Mouse (Mus musculus): ENCODE measurements around the gene Pmis2. TPM values are rescaled to one million over a fixed set of nuclear protein-coding genes. Genes with fewer than 3 reads are reported as not detected.

Gene Pmis2
- polyA plus RNA-seq, 1 experiment from 2014 or later: not detected

DNA sequence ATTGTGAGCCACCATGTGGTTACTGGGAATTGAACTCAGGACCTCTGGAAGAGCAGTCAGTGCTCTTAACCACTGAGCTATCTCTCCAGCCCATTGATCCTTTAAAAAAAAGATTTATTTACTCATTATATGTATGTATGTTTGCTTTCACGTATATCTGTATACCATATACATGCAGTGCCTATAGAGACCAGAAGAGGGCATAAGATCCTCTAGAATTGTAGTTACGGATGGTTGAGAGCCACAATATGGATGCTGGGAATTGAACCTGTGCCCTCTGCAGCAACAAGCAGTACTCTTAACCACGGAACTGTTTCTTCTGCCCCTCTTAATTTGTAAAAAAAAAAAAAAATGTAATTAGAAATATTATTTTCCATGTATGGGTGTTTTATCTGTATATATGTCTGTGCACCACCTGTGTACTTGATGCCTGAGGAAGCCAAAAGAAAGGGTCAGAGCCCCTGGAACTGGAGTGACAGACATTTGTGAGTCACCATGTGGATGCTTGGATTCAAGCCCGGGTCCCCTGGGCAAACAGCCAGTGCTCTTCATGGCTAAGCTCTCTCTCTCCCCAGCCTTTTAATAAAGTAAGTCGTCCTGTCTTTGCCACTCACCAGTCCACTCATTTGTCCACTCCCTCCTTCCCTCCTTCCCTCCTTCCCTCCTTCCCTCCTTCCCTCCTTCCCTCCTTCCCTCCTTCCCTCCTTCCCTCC, 7.0 kb upstream of the Pmis2 start:
- Histone ChIP-seq H3K9me3 (no peaks in the 10 kb centered on the region), H3K36me3 (no peaks in the 10 kb centered on the region), H3K4me1 (no peaks in the 10 kb centered on the region), H3K4me2 (replicated peaks) (no peak overlapping the region), H3K9ac (no peak overlapping the region), H3K27ac (no peak overlapping the region), H3K4me3 (no peak overlapping the region), H3K27me3 (replicated peaks) (no peaks in the 10 kb centered on the region)
- 73% methylated on average over 5 of the region's 5 CpGs for WGBS
- no peak for ATAC-seq (ENCODE audit: low FRiP score, low read depth)

DNA sequence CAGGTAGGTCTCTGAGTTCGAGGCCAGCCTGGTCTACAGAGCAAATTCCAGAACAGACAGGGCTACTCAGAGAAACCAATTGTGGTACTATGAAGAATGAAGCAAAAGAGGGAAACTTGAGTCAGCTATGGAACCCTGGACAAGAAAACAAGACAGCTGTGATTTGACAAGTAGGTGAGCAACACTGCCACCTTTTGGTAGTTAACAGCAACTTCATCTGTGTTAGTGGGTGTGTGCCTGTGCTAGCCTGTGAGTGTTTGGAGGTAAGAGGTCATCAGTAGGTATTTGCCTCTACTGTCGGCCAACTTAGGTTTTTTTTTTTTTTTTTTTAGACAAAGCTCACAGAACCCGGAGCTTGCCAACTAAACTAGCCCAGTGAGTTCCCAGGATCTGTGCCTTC, 2.2 kb downstream of the Pmis2 start:
- no peak for ATAC-seq (ENCODE audit: low FRiP score, low read depth)
- WGBS: 39% methylated on average over 3 of the region's 3 CpGs
- no peak overlapping the region for H3K27ac ChIP-seq

DNA sequence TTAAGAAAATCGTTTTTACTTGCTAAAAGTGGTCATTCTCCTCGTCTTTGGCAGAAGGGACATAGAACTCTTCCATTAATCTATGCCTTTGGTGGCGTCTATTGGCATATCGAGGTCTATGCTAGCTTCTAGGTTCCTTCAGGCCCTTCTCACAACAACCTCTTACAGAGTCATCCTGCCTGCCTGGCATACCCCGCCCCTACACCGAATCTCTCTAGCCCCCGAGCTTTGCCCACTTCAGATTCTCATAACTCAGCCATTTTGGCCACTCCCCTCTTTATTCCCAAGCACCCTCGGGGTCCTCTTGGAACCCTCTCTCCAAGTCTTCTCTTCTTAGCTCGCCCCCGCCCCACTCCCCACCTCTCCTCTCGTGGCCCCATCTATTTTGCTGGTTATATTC, 6.1 kb downstream of the Pmis2 start:
- Histone ChIP-seq H3K4me1 (peaks cover 10% of the 10 kb centered on the region; the same call in 1 of the 2 replicates), H3K27ac (no peak overlapping the region)
- peak; percentile 62 for ATAC-seq (ENCODE audit: low FRiP score, low read depth)

More for the DNA sequence above, 2.2 kb downstream of the Pmis2 start:
- Histone ChIP-seq H3K27me3 (replicated peaks) (0 out of 2 replicates have a peak, but pooled peaks cover 2% of the 10 kb centered on the region), H3K9me3 (no peaks in the 10 kb centered on the region), H3K4me2 (replicated peaks) (no peak overlapping the region), H3K4me1 (peaks cover 9% of the 10 kb centered on the region; the same call in 1 of the 2 replicates), H3K9ac (no peak overlapping the region), H3K36me3 (no peaks in the 10 kb centered on the region), H3K4me3 (no peak overlapping the region)

DNA sequence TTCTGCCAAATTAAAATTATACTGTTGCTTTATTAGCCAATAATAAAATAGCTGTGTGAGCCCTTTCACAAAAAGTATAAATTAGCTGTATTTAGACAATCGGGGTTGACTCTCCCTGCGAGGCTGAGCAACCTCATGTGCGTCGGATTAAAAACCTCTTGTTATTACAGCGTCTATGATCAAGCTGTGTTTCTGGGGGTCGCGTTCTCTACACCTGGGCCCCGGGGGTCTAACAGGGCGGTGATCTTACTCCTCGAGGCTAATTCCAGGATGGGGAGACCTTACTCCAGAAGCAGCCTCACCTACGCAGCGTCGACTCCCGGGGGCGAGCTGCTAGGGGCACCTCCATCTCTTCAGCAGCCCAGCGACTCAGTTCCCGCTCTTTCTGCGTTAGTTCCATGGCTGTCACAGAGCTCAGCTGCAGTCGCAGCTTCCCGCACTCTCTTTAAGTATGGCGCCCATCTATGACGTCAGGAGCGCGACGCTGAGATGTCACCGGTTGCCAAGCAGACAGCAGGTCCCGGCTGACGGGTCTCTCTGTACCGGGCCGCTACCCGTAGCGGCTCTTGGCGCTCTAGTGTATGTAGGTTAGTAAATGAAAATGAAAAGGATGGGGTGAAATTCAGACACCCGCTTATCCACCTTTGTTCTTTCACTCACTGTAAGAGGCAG, 6.7 kb downstream of the Pmis2 start, which contains the start of gene Haus5:
Gene Haus5 (minus strand): TSS at position 466 of the 672 bp plus-strand sequence.
- 0 out of 2 replicates have a peak, but pooled peaks cover 2% of the 10 kb centered on the region for H3K27me3 ChIP-seq (replicated peaks)
- peak within 1 kb of the TSS; percentile 90 for H3K4me2 ChIP-seq (replicated peaks)
- H3K36me3 ChIP-seq: peaks cover 23% of the 10 kb centered on the region
- H3K9ac ChIP-seq: peak within 1 kb of the TSS; percentile 62
- WGBS: 1% methylated on average over 34 of the region's 34 CpGs
- peaks cover 10% of the 10 kb centered on the region; the same call in 1 of the 2 replicates for H3K4me1 ChIP-seq
- ATAC-seq (ENCODE audit: low FRiP score, low read depth): peak; percentile 95
- H3K9me3 ChIP-seq: no peaks in the 10 kb centered on the region
- H3K27ac ChIP-seq: no peak within 1 kb of the TSS
- H3K4me3 ChIP-seq: peak within 1 kb of the TSS; percentile 59

More for the DNA sequence above, 6.1 kb downstream of the Pmis2 start:
- 0 out of 2 replicates have a peak, but pooled peaks cover 2% of the 10 kb centered on the region for H3K27me3 ChIP-seq (replicated peaks)
- H3K9ac ChIP-seq: peak overlapping the region; percentile 62
- peaks cover 18% of the 10 kb centered on the region for H3K36me3 ChIP-seq
- peak overlapping the region; percentile 90 for H3K4me2 ChIP-seq (replicated peaks)
- no peaks in the 10 kb centered on the region for H3K9me3 ChIP-seq
- peak overlapping the region; percentile 59 for H3K4me3 ChIP-seq
- 8% methylated on average over 11 of the region's 11 CpGs for WGBS

DNA sequence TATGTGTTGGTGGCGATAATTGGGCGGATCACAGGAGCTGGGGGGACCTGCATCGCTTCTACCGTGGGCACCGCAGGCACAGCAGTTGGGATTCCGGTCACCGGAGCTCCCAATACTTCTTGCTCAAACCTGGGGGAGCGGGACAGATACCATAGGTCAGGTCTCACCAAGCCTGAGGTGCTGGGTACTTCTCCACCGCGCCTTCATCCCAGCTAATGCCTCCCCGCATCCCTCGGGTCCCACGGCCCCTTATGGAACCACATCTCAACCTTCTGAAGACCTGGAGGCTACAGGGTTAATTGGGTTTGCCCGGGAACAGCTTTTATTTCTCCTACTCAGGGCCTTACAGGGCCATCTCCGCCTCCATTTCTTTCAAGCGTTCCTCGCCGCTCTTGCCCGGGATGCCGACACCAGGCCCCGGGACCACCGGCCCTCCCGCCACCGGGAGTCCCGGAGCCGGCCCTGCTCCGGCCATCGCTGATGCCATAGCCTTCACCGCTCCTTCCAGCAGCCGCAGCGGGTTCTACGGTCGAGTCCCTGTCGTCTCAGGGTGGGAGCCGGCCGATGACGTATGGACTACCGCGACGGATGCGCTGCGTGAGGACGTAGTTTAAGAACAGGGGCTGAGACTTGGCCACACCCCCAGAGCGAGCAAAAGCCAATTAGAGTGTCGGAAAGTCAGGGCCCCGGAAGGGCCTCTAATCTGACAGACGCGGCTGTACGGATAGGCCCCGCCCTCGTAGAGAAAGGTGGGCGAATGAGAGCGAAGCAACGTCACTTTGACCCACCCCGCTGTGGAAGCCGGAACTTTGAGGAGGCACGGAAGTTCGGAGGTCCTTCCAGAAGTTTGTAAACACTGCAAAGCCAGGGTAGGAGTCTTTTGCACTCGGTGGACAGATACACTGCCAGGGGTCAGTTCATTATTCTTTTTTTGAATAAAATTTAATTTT, 21.5 kb downstream of the Pmis2 start, which contains the start of gene Rbm42:
Gene Rbm42 (minus strand): TSS at position 727 of the 950 bp plus-strand sequence.
- H3K27me3 ChIP-seq (replicated peaks): no peaks in the 10 kb centered on the region
- H3K36me3 ChIP-seq: peaks cover 57% of the 10 kb centered on the region
- H3K4me3 ChIP-seq: peak within 1 kb of the TSS; percentile 88
- peak within 1 kb of the TSS; percentile 98 for H3K4me2 ChIP-seq (replicated peaks)
- peaks cover 13% of the 10 kb centered on the region for H3K4me1 ChIP-seq
- H3K27ac ChIP-seq: peak within 1 kb of the TSS; percentile 16; the same call in 1 of the 2 replicates
- 2% methylated on average over 59 of the region's 59 CpGs for WGBS
- no peaks in the 10 kb centered on the region for H3K9me3 ChIP-seq
- peak within 1 kb of the TSS; percentile 91 for H3K9ac ChIP-seq
- peak; percentile 99 for ATAC-seq (ENCODE audit: low FRiP score, low read depth)

DNA sequence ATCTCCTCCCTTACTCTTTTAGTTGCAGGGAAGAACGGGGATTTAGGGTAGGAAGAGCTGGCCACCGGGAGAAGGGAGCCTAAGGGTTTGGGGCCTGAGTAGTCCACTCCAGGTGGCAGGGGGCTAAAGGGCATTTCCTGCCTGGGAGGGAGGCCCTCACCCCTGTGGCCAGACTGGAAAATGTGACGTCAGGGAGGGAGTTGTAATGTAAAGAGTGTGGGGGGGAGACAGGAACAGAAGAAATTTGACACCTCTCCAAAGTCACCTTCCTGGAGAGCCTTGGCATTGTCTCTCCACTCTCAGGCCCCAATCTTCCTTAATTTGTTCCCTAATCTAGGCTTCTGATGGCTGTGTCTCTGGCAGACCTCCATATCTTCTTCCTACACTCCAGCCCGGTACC, 32.3 kb downstream of the Pmis2 start:
- no peak overlapping the region for H3K4me3 ChIP-seq
- 23% methylated on average over 4 of the region's 4 CpGs for WGBS
- H3K9me3 ChIP-seq: no peaks in the 10 kb centered on the region
- H3K36me3 ChIP-seq: peaks cover 45% of the 10 kb centered on the region
- no peak overlapping the region for H3K27ac ChIP-seq
- H3K9ac ChIP-seq: no peak overlapping the region
- 0 out of 2 replicates have a peak, but pooled peaks cover 5% of the 10 kb centered on the region for H3K4me1 ChIP-seq
- ATAC-seq (ENCODE audit: low FRiP score, low read depth): no peak
- peaks cover 27% of the 10 kb centered on the region for H3K27me3 ChIP-seq (replicated peaks)
- H3K4me2 ChIP-seq (replicated peaks): no peak overlapping the region

DNA sequence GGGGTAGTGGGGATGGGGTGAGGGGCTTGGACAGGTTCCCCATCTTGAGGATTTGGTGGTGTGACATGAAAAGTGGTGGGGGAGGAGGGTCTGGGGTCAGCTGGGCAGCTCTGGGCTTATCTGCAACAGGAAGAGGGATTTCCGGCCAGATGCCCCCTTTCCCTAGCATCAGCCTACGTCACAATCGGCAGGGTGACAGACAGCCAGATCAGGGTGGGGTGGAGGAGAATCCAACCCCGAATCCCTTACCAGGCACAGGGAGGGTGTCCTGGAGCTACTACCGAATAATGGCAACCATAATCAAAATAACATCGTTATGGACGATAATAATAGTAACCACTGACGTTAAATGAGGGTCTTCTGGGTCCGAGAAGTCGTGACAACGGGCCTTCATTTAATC, 35.0 kb downstream of the Pmis2 start:
- Histone ChIP-seq H3K4me2 (replicated peaks) (no peak overlapping the region), H3K4me1 (0 out of 2 replicates have a peak, but pooled peaks cover 5% of the 10 kb centered on the region), H3K9ac (no peak overlapping the region), H3K9me3 (no peaks in the 10 kb centered on the region), H3K36me3 (peaks cover 18% of the 10 kb centered on the region), H3K4me3 (no peak overlapping the region), H3K27me3 (replicated peaks) (peaks cover 52% of the 10 kb centered on the region), H3K27ac (no peak overlapping the region)
- 28% methylated on average over 11 of the region's 11 CpGs for WGBS
- no peak for ATAC-seq (ENCODE audit: low FRiP score, low read depth)

DNA sequence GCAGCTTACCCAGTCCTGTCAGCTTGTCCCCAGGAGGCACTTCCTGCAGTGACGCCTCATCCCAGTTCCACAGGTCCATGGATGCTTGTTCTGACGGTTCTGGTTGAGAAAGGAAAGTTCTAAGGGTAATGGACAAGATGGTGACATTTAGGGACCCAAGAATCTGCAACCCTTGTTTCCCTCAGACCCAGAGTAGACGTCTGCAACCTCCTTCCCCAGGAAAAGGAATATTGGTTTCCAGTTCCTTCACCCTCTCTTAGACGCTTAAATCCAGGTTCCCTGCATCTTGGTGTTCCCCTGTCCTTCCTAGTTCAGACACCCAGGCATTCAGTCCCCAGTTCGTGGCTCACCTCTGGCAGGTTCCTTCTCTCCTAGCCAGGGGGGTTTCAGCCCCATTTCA, 35.7 kb downstream of the Pmis2 start, which contains the start of gene Etv2:
Gene Etv2 (minus strand): TSS at position 101 of the 400 bp plus-strand sequence.
- Histone ChIP-seq H3K36me3 (peaks cover 11% of the 10 kb centered on the region), H3K4me3 (peak within 1 kb of the TSS; percentile 16; the same call in 1 of the 2 replicates), H3K27me3 (replicated peaks) (peaks cover 57% of the 10 kb centered on the region), H3K27ac (no peak within 1 kb of the TSS), H3K4me1 (0 out of 2 replicates have a peak, but pooled peaks cover 5% of the 10 kb centered on the region), H3K9me3 (no peaks in the 10 kb centered on the region), H3K4me2 (replicated peaks) (peak within 1 kb of the TSS; percentile 40), H3K9ac (no peak within 1 kb of the TSS; the same call in 1 of the 2 replicates)
- ATAC-seq (ENCODE audit: low FRiP score, low read depth): no peak
- 4% methylated on average over 5 of the region's 5 CpGs for WGBS

DNA sequence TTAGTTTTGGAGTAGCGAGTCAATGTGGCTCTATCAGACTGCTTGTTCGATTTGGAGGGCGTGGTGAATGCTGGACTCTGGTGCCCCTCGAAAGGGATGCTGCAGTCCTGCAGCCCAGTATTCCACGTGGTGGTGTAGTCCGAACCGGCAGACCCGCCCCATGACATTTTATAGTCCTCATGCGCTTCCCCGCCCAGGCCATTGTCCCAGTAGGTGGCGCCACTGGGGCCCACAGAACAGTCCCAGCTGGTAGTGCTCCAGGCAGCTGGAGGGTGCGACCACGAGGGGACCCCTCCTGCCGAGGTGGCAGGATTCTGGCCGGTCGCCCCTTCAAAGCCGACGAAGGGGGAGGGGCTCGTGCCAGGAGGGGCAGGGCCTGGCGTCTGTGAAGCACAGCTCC, 36.8 kb downstream of the Pmis2 start:
- under 1% methylated on average over 20 of the region's 20 CpGs for WGBS
- peak overlapping the region; percentile 16; the same call in 1 of the 2 replicates for H3K4me3 ChIP-seq
- no peak overlapping the region; the same call in 1 of the 2 replicates for H3K9ac ChIP-seq
- no peaks in the 10 kb centered on the region for H3K9me3 ChIP-seq
- H3K27ac ChIP-seq: no peak overlapping the region
- peak; percentile 41; the same call in 1 of the 2 replicates for ATAC-seq (ENCODE audit: low FRiP score, low read depth)
- H3K4me1 ChIP-seq: 0 out of 2 replicates have a peak, but pooled peaks cover 5% of the 10 kb centered on the region
- H3K4me2 ChIP-seq (replicated peaks): peak overlapping the region; percentile 40
- peaks cover 54% of the 10 kb centered on the region for H3K27me3 ChIP-seq (replicated peaks)
- 0 out of 2 replicates have a peak, but pooled peaks cover under 1% of the 10 kb centered on the region for H3K36me3 ChIP-seq

DNA sequence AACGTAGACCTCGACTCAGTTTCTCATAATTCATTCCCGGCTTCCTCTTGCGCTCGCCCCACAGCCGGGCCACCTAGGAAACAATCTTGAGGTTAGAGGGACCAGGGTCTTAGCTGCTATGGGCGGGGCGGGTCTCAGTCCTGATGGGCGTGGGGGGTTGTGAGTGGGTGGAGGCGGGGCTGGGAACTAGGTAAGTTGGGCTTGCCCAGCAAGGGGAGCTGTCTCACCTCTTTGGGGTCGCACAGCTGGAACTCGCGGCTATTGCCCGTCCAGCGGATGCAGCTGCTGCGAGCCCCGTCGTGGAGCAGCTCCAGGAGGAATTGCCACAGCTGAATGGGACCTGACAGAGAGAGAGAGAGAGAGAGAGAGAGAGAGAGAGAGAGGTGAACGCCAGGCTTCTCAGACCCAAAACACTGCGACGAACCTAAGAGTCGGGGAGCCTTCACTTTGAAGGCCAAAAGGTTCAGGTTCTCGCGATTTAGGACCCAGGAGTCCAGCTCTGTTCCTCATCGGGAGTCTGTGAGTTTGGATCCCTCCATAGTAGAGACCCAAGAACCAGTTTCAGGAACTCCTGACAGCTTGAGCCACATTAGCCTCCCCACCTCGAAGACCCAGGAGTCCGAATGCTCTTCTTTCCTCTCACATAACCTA, 37.5 kb downstream of the Pmis2 start:
- Histone ChIP-seq H3K36me3 (no peaks in the 10 kb centered on the region), H3K27ac (no peak overlapping the region), H3K9ac (no peak overlapping the region), H3K9me3 (no peaks in the 10 kb centered on the region), H3K4me1 (0 out of 2 replicates have a peak, but pooled peaks cover 5% of the 10 kb centered on the region), H3K4me2 (replicated peaks) (peak overlapping the region; percentile 40; the same call in 1 of the 2 replicates), H3K27me3 (replicated peaks) (peaks cover 54% of the 10 kb centered on the region), H3K4me3 (no peak overlapping the region; the same call in 1 of the 2 replicates)
- no peak for ATAC-seq (ENCODE audit: low FRiP score, low read depth)
- WGBS: 4% methylated on average over 27 of the region's 27 CpGs

DNA sequence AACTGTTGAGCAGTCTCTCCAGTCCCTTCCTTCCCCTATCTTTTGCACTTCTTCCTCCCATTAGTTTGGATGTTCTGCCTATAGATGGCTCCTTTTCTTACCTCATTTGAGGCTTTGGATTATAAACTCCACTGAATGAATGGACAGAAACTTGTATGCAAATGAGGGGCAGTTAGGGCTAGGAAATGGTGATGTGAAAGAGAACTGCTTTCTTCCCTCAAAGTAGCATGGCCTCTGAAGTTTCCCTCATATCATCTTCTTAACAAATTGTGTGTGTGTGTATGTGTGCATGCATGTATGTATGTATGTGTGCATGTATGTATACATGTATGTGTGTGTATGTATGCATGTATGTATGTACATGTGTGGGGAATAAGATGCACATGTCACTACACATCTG, 42.4 kb downstream of the Pmis2 start:
- Histone ChIP-seq H3K9me3 (no peaks in the 10 kb centered on the region), H3K4me2 (replicated peaks) (no peak overlapping the region), H3K9ac (no peak overlapping the region), H3K36me3 (peaks cover 8% of the 10 kb centered on the region; the same call in 1 of the 2 replicates), H3K27me3 (replicated peaks) (peaks cover 29% of the 10 kb centered on the region), H3K4me1 (peaks cover 11% of the 10 kb centered on the region), H3K4me3 (no peak overlapping the region), H3K27ac (no peak overlapping the region)
- ATAC-seq (ENCODE audit: low FRiP score, low read depth): no peak

Data from neural tube, embryonic 12.5 days (tissue).